Mouse (Mus musculus) intestine, embryonic 14.5 days (tissue): Measurements from ENCODE around the gene Efna1. TPM values are rescaled to one million over a fixed set of nuclear protein-coding genes. Genes with fewer than 3 reads are reported as not detected.

Experiments
- ATAC-seq: fragments of 200-750 bp; cut with Nextera tagmentation; replicated peaks from 2 replicates; pipeline ENCODE4 v1.8.0; 2017; ENCODE audit warnings: low read depth, moderate number of reproducible peaks, moderate TSS enrichment, moderate library complexity; ENCODE audit not compliant: low FRiP score, low TSS enrichment
- DNase-seq: peaks from one replicate; pipeline ENCODE4 v3.0.0-alpha.2; 2018; ENCODE audit warnings: low spot score
- H3K27ac ChIP-seq: fragments of 300-500 bp; sonication (generic); 2 replicates; pipeline ENCODE4 v1.5.1; 2014; ENCODE audit warnings: low read depth, mild to moderate bottlenecking, control low read depth
- H3K27me3 ChIP-seq: fragments of 300-500 bp; sonication (generic); replicated peaks from 2 replicates; pipeline ENCODE4 v1.6.1; 2014; ENCODE audit warnings: low read length, control low read depth; ENCODE audit not compliant: control insufficient read depth, insufficient read depth
- H3K36me3 ChIP-seq: fragments of 300-500 bp; sonication (generic); 2 replicates; pipeline ENCODE4 v1.6.1; 2014; ENCODE audit warnings: low read length, control low read depth; ENCODE audit not compliant: control insufficient read depth, insufficient read depth
- H3K4me1 ChIP-seq: fragments of 300-500 bp; sonication (generic); replicated peaks from 2 replicates; pipeline ENCODE4 v1.6.1; 2014; ENCODE audit warnings: low read length, control low read depth, mixed read lengths; ENCODE audit not compliant: control insufficient read depth, insufficient read depth
- H3K4me2 ChIP-seq: fragments of 300-500 bp; sonication (generic); 2 replicates; pipeline ENCODE4 v1.6.1; 2014; ENCODE audit warnings: low read length
- H3K4me3 ChIP-seq: fragments of 300-500 bp; sonication (generic); 2 replicates; pipeline ENCODE4 v1.5.1; 2014; ENCODE audit warnings: low read depth, low read length, control low read depth, mixed read lengths
- H3K9ac ChIP-seq: fragments of 300-500 bp; sonication (generic); 2 replicates; pipeline ENCODE4 v1.6.1; 2014; ENCODE audit warnings: mild to moderate bottlenecking, low read length
- H3K9me3 ChIP-seq: fragments of 300-500 bp; sonication (generic); 2 replicates; pipeline ENCODE4 v1.6.1; 2016; ENCODE audit warnings: low read length, control low read depth; ENCODE audit not compliant: control insufficient read depth
- WGBS: fragments of 180-500 bp; shearing (Covaris S2); extraction: QIAGEN DNeasy Blood & Tissue Kit; methylation state at CpG from one replicate; pipeline ENCODE4 v1.1.7; 2014; 5-methylcytosine and 5-hydroxymethylcytosine counted together
- polyA plus RNA-seq: library from polyadenylated mRNA; unstranded; fragments of >200 nt; fragmentation: Nextera tagmentation; extraction: Ambion mirVana; gene quantifications from 2 replicates; pipeline ENCODE4 v1.2.1, GENCODE M21; 2014

The Efna1 gene
- polyA plus RNA-seq, 1 experiment from 2014 or later = 46.2 TPM

DNA sequence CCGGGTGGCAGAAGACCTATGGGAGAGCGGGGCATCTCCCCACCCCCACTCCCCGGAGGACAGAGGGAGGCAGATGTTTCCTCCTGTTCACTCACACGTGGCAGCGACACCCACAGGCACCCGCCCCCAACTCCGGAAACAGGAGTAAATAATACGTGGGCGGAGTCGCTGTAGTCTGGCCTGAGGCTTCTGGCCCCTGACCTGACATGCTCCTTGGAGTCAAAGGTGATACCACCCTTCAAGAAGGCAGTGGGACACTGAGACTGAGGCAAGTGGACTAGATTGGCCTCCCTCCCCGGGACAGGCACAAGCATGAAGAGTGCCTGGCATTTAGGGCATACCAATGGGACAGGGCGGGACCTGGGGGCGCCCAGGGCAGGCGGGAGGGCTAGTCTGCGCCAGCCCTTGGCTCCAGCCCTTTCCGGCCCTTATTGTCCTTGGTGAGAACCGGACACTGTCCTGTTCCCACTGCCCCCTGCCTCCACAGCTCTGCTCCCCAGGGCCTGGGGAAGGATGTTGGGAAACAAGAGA is 29.5 kb downstream of the Efna1 start:
- Histone ChIP-seq H3K4me3 (no peak overlapping the region), H3K36me3 (peaks cover 9% of the 10 kb centered on the region)

DNA sequence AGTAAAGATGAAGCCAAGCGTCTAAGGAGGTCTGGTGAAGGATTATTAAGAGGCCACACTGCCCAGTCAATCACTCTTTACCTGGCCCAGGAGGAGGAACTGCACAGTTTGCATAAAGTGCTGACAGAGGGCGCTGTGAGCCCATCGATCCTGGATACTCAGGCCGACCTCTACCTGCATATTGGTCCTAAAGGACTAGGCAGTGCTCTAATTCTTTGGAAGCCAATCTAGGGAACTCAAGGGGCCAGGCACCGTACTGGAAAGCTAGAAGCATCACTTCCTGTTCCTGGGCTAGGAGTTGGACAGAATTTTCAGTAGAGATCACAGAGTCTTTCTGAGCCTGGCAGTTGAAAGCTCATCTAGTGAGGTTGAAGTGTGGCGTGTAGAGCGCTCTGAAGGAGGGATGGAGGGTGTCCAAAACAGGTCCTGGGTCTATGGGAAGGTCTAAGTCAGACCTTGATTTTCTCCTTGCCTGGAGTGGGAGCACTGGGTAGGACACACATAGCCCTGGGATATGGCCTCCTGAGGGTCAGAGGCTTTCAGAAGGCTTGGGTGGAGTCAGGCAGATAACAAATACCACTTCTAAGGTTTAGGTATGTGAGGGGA is 30.4 kb downstream of the Efna1 start:
- H3K9me3 ChIP-seq = no peaks in the 10 kb centered on the region
- H3K9ac ChIP-seq = no peak overlapping the region
- no peak overlapping the region for H3K4me3 ChIP-seq
- H3K36me3 ChIP-seq = peaks cover 9% of the 10 kb centered on the region
- H3K27ac ChIP-seq = 0 out of 2 replicates have a peak overlapping the region, but pooled peaks have one; percentile 27
- ATAC-seq = no peak
- H3K4me1 ChIP-seq = peaks cover 30% of the 10 kb centered on the region
- DNase-seq = no peak
- peak overlapping the region; percentile 25; the same call in 1 of the 2 replicates for H3K4me2 ChIP-seq
- 23% methylated on average over 7 of the region's 7 CpGs for WGBS
- H3K27me3 ChIP-seq = no peaks in the 10 kb centered on the region

More for the DNA sequence above, 29.5 kb downstream of the Efna1 start:
- Histone ChIP-seq H3K4me1 (peaks cover 28% of the 10 kb centered on the region), H3K9ac (no peak overlapping the region), H3K9me3 (no peaks in the 10 kb centered on the region), H3K27ac (0 out of 2 replicates have a peak overlapping the region, but pooled peaks have one; percentile 11), H3K27me3 (no peaks in the 10 kb centered on the region), H3K4me2 (peak overlapping the region; percentile 25)
- DNase-seq (no peak), ATAC-seq (no peak)
- WGBS = 5% methylated on average over 17 of the region's 17 CpGs

DNA sequence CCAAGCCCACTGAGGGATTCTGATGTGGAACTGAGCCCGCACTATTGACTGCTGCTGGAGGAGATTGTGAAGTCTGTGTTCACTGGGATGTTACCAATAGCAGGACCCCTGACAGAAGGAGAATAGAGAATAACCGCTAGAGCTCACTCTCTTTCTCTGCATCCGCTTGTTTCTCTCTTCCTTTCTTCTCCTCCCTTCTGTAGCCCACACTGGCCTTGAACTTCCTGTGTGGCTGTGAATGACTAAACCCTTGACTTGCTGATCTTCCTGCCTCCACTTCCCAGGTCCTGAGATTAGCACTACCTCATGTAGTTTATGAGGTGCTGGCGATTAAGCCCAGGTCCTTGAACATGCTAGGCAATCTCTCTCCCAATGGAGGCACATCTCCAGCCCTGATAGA is 33.5 kb downstream of the Efna1 start:
- H3K4me2 ChIP-seq = peak overlapping the region; percentile 89
- H3K9me3 ChIP-seq = no peaks in the 10 kb centered on the region
- 91% methylated on average over 4 of the region's 4 CpGs for WGBS
- H3K9ac ChIP-seq = no peak overlapping the region
- ATAC-seq (no peak), DNase-seq (no peak)
- H3K36me3 ChIP-seq = peaks cover 9% of the 10 kb centered on the region
- H3K27me3 ChIP-seq = no peaks in the 10 kb centered on the region
- no peak overlapping the region for H3K27ac ChIP-seq
- H3K4me3 ChIP-seq = peak overlapping the region; percentile 65; the same call in 1 of the 2 replicates
- H3K4me1 ChIP-seq = peaks cover 38% of the 10 kb centered on the region

DNA sequence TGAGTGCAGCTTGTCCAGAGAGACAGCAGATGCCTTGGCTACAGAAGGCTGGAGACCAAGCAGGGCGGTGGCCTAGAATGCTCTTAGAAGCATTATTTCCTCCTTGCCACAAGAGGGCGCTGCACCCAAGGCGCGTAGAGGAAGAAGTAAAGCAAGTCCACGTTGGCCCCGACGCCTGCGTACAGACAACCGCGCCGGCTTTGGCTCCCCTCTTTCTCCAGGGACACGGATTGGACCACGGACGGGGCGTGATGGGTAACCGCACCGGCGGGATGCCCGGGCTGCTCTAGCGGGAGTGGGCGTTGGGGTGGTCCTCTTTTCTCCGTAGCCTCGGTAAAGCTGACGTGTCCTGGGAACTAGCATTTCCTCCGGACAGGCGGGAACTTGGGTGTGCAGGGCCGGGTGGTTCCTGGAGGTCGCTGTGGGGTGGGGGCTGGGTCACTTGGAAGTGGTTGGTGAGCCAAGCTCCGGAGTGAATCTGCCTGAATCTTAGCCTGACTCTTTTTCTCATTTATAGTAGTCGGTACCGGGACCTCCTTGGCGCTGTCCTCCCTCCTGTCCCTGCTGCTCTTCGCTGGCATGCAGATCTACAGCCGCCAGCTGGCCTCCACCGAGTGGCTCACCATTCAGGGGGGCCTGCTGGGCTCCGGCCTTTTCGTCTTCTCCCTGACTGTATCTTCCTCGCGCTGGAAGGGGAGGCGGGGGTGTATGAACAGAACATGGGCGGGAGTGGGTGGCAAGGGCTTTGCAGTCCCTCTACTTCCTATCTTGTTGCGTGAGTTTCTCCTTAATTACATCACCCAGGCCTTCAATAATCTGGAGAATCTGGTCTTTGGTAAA is 34.5 kb downstream of the Efna1 start, which contains the start of gene Trim46:
TSS of gene Trim46 (minus strand) at position 49 of the 840 bp plus-strand sequence.
- WGBS = under 1% methylated on average over 42 of the region's 42 CpGs
- H3K4me1 ChIP-seq = peaks cover 31% of the 10 kb centered on the region

DNA sequence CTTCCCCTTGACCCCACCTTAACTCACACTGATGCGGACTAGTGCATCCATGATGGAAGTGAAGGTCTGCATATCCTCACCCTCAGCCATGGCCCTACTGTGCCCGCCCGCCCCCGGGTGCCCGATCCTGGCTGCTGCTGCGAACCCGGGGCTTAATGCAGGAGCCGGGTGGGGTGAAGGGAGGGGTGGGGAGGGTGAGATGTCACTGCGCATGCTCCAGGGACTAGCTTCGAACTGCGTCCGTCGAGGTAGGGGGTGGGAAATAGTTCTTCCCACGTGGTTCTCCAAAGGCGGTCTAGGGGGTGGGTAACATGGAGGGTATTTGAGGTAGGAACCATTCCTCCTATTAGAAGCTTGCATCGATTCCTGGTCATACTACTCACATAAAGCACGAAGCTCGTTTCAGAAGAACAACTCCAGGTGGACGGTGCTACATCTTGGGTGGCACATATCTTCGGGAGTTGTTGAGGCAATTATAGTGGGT is 35.2 kb downstream of the Efna1 start, which contains the start of gene Krtcap2:
TSS of gene Krtcap2 (plus strand) at position 279 of the 484 bp plus-strand sequence.
- Histone ChIP-seq H3K27me3 (no peaks in the 10 kb centered on the region), H3K4me3 (peak within 1 kb of the TSS; percentile 65), H3K4me1 (peaks cover 23% of the 10 kb centered on the region), H3K9me3 (no peaks in the 10 kb centered on the region), H3K4me2 (peak within 1 kb of the TSS; percentile 89), H3K36me3 (peaks cover 9% of the 10 kb centered on the region), H3K9ac (peak within 1 kb of the TSS; percentile 71), H3K27ac (peak within 1 kb of the TSS; percentile 52)
- ATAC-seq = peak; percentile 28
- no peak for DNase-seq
- 3% methylated on average over 20 of the region's 20 CpGs for WGBS

More for the DNA sequence above, 34.5 kb downstream of the Efna1 start, which contains the start of gene Trim46:
- Histone ChIP-seq H3K4me3 (peak within 1 kb of the TSS; percentile 65), H3K27me3 (no peaks in the 10 kb centered on the region), H3K36me3 (peaks cover 9% of the 10 kb centered on the region), H3K9me3 (no peaks in the 10 kb centered on the region), H3K27ac (peak within 1 kb of the TSS; percentile 52), H3K4me2 (peak within 1 kb of the TSS; percentile 89), H3K9ac (peak within 1 kb of the TSS; percentile 71)
- peak; percentile 69 for ATAC-seq
- DNase-seq = peak; percentile 92

DNA sequence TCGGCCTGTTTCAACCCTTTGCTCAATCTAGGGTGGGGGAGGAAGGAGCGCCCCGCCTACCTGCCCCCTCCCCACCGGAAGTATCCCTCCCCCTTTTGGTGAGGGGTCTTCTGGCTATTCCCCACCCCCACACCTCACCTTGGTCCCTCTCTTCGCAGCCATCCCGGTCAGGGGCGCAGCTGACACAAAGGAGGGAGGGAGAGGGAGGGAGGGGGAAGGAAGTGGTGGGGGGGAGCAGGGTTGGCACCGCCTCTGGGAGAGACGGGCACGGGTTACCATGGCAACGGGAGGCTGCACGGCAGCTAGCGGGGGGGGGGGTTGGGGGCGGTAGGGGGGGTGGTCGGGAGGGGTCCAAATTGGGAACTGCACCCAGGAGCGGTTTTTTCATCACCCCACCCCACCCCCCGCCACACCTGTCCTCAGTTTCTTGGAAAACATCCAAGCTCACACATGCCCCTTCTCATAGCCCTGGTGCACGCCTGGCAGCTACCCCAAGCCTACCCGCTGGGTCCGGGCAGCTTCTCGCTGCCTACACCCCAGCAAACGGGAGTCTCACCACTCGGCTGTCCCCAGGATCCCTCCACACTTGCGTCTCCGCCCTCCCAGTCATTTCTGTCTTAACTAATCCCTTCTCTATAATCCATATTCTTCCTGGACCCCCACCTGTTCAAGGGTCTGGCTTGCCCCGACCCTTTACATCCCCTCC is 35.8 kb downstream of the Efna1 start:
- peak; percentile 9; the same call in 1 of the 2 replicates for ATAC-seq
- H3K27me3 ChIP-seq = no peaks in the 10 kb centered on the region
- H3K4me3 ChIP-seq = peak overlapping the region; percentile 35
- no peak for DNase-seq
- H3K27ac ChIP-seq = no peak overlapping the region
- no peaks in the 10 kb centered on the region for H3K9me3 ChIP-seq
- 1% methylated on average over 22 of the region's 26 CpGs for WGBS
- H3K36me3 ChIP-seq = peaks cover 9% of the 10 kb centered on the region
- H3K4me2 ChIP-seq = peak overlapping the region; percentile 89
- no peak overlapping the region for H3K9ac ChIP-seq
- H3K4me1 ChIP-seq = peaks cover 20% of the 10 kb centered on the region

DNA sequence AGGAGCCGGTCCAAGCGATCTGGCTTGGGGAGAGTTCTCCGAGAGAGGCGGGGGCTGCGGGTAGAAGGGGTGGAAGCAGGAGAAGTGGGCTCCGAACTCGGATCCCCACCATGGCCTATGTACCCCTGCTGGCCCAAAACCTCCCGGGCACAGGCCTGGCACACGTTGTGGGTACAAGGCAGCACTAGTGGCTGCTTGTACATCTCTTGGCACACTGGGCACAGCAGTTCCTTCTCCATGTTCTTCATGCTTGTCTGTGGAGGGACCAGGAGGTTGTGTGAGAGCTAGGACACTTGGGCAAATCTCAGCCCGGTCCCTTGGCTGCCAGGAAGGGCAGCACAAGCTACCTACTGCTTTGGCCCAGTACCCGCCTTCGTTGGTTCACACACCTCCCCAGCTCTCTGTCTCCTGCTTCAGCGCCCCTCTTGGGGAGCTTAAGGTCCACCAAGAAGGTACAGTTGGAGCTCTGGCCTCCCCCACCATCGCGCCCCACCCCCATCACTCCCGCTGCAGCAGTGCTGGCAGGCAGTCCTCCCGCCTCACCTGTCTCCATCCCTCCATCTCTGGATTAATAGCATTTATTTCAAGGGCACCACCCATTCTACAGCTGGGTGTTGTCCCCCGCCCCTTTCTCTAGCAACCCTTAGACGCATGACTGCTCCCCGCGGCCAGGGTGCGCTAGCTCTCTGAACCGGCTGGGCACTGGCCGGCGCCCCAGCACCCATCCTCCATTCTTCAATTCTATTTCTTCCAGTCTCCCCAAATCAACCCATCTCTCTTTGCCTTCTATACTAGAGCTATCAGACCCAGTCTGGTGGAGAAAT is 36.6 kb downstream of the Efna1 start:
- no peak for DNase-seq
- Histone ChIP-seq H3K4me3 (peak overlapping the region; percentile 35), H3K36me3 (peaks cover 5% of the 10 kb centered on the region), H3K9ac (no peak overlapping the region), H3K4me1 (peaks cover 20% of the 10 kb centered on the region), H3K9me3 (no peaks in the 10 kb centered on the region), H3K27me3 (no peaks in the 10 kb centered on the region), H3K27ac (no peak overlapping the region), H3K4me2 (peak overlapping the region; percentile 89)
- WGBS = 16% methylated on average over 25 of the region's 25 CpGs
- peak; percentile 21; the same call in 1 of the 2 replicates for ATAC-seq
